Mouse (Mus musculus): Measurements from ENCODE around the gene Carhsp1.

- TF ChIP-seq CTCF (IDR thresholded peaks at IDR 0.05) (peak; percentile 92), POLR2A (IDR thresholded peaks at IDR 0.05; ENCODE audit: insufficient read depth, low read depth, low read length) (no peak)
These were observed 28.1 kb downstream of the Carhsp1 start for GRCm38 (mm10) chr16:8643855-8644254.
